Mouse (Mus musculus): ENCODE data around the gene Gabre.
A peak's percentile ranks its signal among the peaks of the same experiment; 100 is the strongest.

Gabre gene

DNA sequence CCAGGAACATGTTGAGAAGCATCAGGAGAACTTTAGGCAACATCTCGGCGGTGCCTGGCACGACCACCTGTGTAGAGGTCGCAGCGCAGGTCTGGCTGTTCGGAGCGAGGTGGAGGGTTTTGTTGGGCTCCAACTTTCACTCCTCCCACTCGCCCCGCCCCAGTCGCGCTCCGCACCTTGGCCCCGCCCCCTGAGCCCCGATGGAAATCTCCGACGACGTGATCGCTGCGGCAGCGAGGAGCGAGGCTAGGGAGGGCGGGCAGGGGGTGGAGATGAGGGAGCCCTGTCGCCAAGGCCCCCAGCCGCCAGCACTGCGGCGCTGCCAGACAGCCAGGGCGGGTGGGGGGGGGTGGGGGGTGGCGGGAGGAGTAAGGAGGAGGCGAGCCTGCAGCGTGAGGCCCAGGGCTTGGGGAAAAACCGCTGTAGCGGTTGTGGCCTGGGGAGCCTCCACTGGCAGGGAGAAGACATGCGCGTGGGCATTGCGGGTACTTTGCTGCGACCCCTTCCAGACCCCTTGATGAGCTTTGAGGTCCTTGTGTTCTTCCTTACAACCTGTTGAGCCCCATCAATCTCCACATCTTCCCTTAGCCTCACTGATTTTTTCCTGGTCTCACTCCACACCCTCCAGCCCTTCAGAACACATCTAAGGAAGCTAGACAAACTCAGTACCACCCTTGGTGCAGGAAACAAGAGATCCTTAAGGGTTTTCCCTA is at the start of gene Gabre:
Gene Gabre, minus strand, starts transcription at position 145 of the 713 bp plus-strand sequence.
- peak; percentile 17 to 22 for DNase-seq (ENCODE audit: low spot score in 2 of 2)

GRCm38 (mm10) chrX:72297812-72298211 is 23.2 kb upstream of the Gabre start:
- DNase-seq (ENCODE audit: low spot score in 2 of 2), result no peak

DNA sequence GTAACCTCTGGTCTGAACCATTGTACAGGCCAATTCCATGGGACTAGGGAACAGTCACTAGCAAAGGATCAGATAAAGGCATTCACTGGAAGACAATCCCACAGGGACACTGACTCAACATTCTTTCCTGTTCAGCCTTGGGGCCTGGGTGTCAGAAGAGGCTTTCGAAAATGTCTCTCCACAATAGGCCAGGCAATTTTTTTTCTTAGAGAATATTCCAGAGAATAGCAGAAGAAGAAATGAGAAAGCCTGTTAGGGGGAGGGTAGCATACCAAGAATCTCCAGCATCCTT is 715 bp upstream of the Gabre start:
- DNase-seq (ENCODE audit: low spot score in 2 of 2), result peak in 1 of 2 experiments; percentile 1

DNA sequence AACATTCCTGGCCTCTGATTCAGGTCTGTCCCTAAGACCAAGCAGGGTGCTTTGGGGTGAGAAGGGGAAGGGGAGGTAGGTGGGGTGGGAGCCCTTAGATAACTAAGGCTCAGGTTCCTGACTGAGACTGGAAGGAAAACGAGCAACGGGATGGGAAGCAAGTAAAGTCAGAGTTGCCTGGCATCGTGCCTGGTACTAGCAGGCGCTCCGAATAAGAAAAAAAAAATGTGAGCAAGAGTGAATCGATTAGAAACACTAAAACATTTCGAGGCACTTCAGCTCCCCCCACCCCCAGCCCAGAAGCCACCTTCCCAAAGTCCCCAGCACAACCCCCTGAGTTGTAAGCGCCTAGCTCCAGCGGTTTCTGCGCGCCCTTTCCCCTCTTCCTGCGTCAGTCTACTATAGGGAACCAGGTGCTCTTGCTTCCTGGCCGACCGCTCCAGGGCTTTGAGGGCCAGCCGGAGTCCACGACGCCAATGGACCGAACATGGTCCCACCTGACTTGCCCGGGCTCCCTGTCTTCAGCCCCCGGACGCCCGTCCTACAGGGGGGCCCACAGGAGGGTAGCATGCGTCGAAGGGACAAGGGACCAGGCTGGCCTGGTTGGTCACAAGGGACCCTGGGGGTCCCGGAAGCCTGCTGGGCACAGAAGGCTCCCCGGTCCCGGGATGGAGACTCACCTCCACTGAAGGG is 491 bp downstream of the Gabre start:
- DNase-seq (ENCODE audit: low spot score in 2 of 2), result no peak

- no peak for DNase-seq (ENCODE audit: low spot score in 2 of 2)
Measured at GRCm38 (mm10) chrX:72270637-72271036, 4.0 kb downstream of the Gabre start.

GRCm38 (mm10) chrX:72221717-72222116 is 52.9 kb downstream of the Gabre start, which contains the start of gene Magea4:
Gene Magea4, plus strand, starts transcription at chrX:72222017.
- DNase-seq (ENCODE audit: low spot score in 2 of 2), result no peak

All from heart, adult 9 months (tissue).